Mouse (Mus musculus) lung, postnatal 0 days (tissue): ENCODE results near the gene Nln.

Experiments used
- CTCF ChIP-seq: IDR thresholded peaks from 2 replicates; pipeline ENCODE4 v1.5.1; 2016; ENCODE audit warnings: antibody characterized with exemption, mild to moderate bottlenecking
- EP300 ChIP-seq: IDR thresholded peaks from 2 replicates; pipeline ENCODE4 v1.6.1; 2016; ENCODE audit warnings: antibody characterized with exemption, mild to moderate bottlenecking, control low read depth

DNA sequence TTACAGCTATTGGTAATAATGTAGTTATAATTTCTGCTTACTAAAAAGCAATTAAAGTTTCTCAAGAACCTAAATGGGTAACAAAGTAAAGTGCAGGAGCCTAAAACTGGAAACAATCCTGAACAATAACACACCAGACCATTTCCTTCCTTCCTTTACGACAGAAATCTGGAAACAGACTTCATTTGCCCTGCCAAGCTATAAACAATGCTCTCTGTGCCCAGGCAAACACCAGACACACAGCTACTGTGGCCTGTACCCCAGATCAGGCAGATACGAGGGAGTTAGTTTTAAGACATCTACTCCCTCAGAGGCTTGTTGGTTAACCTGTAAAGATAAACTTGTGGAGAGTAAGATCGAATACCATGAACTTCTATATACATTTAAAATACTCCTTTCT, 38.7 kb downstream of the Nln start:
- TF ChIP-seq EP300 (peak; percentile 88), CTCF (no peak)
